Mouse (Mus musculus): Measurements from ENCODE around the gene Erc1. TPM values are rescaled to one million over a fixed set of nuclear protein-coding genes. Genes with fewer than 3 reads are reported as not detected.
"Not testable (repeated sequence)": the region's sequence is repeated elsewhere in the genome, so short reads cannot be mapped to it uniquely, and the experiment has no call there.

Gene Erc1
- 24.1 and 24.7 TPM in 2 replicates for total RNA-seq (2021)
- long read RNA-seq, experiment 1, partial matches to known transcripts = 0 of 6 reads
- long read RNA-seq, experiment 1, other reads (novel, unspliced or antisense) = 6 of 6 reads
- long read RNA-seq, experiment 2, partial matches to known transcripts = 0 of 5 reads
- long read RNA-seq, experiment 2, other reads (novel, unspliced or antisense) = 5 of 5 reads

DNA sequence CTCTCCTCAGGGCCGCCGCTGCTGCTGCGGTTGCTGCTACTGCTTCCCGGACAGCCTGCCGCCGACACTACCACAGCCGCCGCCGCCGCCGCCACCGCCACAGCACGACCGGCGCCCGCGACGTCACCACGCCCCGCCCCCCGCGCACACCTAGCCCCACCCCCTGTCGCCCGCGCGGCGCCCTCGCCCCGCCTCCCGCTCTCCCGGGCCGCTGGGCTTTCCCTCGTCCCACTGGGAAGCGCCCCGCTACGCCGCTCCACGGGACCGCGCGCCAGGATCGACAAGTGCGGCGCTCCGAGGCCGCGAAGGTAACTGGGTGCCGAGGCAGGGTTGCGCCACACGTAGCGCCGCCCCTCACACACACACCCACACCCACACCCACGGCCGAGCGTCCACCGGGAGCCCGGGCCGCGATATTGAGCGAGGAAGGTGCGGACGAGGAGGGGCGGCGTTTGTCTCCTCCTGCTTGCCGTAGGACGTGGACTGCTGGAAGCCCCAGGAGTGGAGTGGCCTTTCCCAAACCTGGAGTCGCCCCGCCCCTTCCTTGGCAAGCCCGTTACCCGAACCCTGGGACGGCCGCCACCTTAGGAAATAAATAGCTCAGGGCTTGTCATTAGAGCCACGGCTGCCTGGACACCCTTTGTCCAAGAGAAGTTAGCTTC, at the start of gene Erc1:
Erc1 (minus strand) TSS at position 134 of the 662 bp plus-strand sequence.
- DNase-seq = peak; percentile 98

DNA sequence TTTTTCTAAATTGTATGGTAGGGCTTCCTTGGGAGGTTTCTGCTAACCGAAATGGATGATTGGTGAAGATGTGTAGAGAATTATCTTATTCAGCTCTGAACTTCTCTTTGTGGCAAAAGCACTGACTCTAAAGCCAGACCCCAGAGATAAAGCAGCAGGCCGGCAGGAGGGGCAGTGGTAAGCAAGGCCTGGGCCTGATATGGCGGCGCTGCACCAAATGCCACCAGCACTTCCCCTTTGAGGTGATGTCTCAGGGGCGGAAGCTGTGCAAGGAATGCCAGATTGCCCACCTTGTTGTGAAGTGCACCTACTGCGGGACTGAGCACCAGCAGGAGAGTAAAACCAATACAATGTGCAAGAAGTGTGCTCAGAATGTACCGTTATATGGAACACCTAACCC, 44.7 kb upstream of the Erc1 start:
- DNase-seq = no peak

DNA sequence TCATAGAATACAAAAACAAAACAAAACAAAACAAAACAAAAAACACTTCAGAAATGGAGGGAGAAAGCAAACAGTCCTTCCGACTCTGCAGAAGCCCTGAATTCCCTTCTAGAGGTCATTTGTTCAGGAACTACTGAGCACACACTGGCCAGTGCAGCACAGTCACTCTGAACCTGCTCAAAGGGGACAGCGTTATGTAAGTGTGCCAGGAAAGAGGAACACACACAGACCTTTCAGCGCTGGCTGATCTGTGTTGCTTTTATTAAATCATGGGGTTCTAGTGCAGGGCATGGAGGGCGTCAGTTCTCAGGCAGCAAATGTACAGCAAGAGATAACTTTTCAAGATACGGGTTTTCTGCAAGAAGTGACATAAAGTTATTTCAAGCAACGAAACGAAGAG, 35.2 kb upstream of the Erc1 start:
- DNase-seq = no peak

DNA sequence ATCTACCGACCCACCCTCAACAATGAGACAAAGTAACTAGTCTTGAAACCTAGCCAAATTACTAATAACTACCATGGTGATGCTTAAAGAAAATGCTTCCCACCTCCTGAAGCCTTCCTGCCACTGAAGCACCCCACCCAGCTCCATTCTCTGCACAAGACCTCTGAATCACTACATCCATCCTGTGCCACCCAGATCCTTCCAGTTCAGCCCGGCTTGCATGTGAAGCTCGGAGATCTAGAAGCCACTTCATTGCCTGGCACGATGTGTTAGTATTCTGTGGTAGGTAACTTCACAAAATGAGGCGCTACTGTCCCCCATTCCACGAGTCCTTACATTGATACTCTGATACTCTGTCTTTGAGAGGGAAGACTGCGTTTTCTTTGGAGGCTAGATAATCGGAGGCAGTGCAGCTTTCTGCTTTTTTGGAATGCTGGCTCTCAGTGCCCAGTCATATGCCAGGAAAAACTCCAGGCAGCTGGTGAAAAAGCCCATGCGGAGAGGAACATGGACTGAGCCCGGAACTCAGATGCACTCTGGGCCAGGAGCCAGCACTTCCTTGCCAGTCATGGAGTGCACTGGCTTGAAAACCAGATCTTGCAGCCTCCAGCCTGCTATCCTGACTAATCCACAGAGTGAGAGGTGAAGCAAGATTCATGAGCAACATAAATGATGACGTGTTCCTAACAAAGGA, 16.5 kb upstream of the Erc1 start:
- peak; percentile 76 for DNase-seq

DNA sequence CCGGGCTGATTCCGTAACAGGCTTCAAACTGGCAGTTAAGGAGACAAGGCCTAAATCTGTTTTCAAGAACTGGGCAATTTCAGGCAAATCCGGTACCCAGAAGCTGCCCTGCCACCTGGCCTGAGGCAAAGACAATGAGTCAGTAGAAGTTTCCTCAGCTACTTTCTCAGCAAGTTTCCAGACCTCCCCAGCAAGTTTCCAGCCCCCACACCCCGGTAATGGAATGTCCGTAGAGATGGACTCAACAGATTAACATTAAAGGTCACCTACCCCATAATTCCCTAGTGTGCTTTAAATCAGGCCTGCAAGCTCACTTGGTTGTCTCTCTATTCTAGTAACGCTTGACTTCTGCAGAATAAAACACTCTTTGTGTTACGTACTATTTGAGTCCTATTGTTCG, 13.6 kb upstream of the Erc1 start:
- no peak for DNase-seq

DNA sequence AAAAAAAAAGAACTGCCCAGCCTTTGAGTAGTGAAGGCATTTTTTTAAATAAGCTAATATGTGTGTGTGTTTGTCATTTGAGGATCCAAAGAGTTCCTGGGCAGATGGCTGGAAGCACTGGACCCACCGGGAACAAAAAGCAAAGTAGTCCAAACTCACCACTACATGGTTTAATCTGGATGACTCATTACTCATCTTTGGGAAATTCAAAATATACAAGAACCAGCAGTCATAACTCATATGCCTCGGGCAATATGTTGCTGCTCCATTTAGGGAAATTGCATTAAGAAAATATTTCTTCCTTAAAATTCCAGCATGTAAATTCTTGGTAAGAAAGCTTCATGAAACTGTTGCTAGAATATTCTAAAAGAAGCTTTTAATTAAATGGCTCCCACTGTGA, 12.3 kb upstream of the Erc1 start:
- DNase-seq = no peak

DNA sequence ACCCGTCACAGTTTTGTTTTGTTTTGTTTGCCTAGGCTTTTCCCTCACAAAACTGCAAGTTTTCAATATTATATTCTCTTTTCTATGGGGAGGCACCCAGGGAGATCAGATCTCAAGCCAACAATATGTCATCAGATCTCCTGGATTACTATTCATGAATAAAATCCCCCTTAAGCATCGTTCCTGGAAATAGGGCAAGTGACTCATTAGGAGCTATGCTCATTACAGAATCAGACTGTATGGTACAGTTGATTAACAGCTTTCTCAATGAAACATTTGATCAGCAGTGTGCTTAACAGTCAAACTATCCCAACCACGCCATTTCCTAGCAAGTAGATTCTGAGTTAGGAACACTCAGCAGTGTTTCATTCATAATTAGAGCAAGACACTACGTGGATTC, 7.5 kb upstream of the Erc1 start:
- DNase-seq = no peak

DNA sequence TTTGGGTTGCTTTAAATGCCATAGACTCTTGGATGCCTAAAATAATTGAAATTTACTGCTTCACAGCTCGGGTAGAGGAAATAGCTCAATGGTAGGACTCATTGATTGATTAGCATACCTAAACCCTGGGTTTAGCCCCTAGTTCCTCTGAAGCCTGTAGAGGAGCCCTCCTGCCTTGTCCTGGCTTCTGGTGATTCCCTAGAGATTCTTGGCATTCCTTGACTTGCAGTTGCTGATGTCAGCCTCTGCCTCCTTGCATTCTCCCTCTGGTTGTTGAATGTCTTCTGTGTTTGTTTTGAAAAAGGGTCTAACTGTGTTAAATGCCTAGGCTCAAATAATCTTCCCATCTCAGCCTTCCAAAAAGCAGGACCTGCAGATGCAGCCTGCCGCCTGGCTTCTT, 6.2 kb upstream of the Erc1 start:
- no peak for DNase-seq

DNA sequence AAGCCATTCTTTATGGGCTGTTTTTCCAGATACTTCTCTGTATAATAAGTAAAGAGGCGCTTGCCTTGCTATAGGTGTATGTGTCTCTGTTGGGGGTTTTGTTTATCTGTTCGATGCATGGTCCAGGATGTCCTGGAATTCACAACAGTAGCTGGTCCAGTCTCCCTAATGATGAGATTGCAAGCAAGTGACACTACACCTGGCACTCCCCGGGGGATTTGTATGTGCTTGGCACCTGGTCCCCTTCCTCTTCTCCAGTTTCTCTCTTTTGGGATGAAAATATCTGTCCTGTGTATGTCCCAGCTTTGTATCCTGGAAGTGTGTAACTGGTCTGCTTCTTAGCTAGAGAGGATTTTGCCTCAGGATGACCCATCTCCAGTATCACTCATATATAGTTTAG, 1.9 kb upstream of the Erc1 start:
- no peak for DNase-seq

DNA sequence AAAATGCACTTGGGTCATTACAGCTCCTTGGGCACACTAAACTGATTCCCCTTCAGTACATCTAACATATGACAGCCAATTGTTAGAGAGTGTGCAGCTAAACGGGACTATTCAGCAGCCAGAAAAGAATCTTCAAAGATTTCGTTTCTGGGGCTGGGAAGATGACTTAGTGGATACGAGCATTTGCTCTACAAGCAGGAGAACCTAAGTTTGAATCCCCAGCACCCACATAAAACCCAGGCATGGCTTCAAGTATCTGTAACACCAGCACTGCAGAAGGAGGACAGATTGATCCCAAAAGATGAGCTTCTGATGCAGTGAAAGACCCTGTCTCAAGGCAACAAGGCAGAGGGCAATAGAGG, 1.4 kb upstream of the Erc1 start:
- DNase-seq = no peak

DNA sequence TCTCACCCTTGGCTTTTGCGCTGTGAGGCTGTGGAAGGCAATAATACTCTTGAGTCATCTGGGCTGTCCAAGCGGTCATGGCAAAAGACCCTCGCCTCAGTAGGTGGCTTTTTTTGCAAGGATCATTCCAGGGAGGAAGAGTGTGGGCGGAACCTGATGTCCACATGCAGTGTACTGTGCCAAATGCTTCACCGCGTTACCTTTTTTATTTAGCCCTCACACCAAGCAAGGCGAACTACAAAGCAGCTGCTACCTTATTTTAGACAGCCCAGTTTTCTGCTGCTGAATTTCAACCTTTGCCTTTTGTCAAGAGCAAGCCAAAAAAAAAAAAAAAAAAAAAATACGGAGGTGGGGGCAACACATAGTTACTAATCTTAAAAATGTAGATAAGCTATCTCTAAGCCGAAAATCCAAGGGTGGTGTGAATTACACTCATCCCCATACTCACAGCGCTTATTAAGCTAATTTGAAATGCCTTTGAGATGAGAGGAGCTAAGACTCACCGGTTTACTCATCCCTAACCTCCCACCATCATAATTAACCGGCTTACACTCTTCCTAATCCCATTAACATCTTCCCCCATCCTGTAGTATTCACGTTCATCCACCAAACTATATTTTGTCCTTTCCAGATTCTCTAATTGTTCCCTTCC, 855 bp upstream of the Erc1 start:
- no peak for DNase-seq

DNA sequence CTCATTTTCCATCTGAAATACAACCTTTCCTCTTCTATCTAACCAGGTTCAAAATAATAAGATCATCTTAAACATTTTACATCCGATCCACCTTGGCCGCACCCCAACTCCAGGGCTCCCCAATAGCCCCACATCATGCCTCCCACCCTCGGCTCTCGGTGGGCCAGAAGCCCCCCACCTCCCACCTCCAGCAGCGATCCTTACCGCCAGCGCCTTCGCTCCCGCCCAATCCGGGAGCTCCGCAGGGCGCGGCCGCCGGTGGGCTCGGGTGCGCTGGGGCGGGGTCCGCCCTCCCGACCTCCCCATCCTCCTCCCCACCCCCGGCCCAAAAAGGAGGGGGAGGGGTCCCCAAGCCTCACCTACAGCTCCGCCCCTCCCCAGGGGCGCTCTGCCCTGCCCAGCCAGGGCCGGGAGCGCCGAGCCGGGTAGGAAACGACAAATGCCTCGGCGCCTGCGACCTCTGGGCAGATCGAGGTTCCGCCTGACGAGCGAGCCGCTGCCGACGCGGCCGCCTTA, 391 bp downstream of the Erc1 start:
- DNase-seq = no peak

DNA sequence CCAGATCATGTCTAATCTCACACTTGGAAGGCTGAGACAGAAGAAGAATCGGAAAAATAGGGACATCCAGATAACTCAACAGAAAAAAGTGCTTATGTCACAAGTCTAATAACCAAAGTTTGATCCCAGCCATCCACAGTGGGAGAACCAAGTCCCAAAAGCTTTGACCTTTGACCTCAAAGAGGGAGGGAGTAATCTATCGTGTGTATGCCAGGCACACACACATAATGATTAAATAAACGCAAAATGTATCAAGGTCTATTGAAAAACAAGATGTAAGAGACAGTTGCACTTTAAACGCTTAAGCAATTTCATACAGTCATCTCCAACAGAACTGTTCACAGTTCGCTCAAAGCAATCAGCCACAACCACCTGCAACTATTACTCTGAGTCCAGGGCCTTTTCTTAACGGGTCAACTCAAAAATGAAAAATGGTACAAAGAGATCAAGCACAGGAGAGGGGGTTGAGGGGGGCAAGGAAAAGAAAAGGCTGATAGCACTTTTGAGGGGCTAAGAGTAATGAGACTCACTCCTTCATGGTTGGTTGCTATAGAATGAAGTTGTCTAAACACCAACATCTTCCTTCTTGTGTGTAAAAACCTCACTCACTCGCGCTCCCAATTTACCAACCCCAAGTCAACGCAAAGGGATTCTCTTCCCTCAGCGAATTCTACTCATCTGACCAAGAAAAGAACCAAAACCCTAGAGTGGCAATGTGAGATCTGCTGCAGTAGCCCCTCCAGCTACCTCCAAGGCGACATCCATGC, 1.0 kb downstream of the Erc1 start:
- no peak for DNase-seq

DNA sequence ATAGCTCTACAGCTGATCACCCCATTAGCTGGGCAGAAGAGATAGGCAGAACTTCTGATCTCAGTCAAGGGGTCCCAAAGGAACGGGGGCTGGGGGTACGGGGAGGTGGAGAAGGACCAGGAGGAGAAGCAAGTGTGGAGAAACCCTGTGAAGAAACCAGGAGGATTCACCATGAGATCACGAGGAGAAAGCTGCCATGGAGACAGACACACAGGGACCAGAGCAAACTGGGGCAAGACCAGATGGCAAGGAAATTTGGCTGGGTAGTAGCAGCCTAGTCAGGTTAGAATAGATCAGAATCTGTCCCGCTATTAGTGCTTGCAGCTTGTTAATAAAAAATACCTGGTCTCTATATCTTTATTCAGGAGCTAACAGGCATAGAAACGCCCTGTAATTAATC, 18.0 kb downstream of the Erc1 start:
- DNase-seq = no peak

DNA sequence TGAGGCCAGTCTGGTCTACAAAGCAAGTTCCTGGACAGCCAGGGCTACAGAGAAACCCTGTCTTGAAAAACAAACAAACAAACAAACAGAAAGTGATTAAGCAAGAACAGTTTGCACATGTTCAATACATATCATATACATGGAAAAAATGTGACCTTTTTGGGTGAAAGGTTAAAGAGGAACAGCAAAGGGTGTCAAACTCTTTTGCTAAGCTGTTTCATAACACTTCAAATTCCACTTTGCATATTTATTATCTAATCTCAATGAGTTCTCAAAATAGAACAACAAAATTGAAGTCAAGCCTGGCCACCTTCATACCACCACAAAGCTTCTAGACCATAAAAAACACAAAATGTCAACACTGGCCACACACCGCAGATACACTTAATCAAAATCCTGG, 19.8 kb downstream of the Erc1 start:
- DNase-seq = no peak

DNA sequence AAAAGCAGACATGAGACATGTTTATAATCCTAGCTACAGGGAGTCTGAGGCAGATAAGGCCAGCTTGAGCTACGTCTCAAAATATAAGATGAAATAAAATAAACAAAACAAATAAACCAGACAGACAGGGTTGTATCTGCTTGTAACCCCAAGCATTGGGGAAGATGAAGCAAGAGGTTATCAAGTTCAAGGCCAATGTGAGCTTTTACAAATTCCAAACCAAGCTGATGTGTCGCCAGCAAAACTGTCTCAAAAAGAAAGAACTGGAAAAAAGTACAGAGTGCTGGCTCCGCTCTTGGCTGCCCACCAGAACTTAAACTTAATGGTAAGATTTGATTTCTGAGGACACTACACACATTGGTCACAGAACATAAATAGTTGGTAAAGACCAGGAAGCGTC, 21.3 kb downstream of the Erc1 start:
- DNase-seq = no peak

DNA sequence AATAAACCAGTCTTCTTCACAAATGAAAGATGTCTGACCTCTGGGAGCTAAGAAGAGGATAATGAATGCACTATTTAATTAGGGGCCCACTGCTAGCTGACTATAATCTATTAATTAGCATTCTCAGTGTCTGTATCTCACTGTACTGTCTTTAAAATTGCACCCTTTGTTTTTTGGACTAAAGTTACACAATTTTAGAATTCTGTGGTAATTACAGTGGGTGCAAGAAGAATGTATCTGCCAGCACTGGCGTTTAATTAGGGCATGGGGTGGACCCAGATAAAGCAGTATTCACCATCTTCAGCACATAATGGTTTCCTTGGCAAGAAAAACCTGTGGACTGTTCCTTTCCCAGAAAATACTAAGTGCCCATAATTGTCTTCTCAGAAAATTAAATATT, 25.8 kb downstream of the Erc1 start:
- DNase-seq = no peak

DNA sequence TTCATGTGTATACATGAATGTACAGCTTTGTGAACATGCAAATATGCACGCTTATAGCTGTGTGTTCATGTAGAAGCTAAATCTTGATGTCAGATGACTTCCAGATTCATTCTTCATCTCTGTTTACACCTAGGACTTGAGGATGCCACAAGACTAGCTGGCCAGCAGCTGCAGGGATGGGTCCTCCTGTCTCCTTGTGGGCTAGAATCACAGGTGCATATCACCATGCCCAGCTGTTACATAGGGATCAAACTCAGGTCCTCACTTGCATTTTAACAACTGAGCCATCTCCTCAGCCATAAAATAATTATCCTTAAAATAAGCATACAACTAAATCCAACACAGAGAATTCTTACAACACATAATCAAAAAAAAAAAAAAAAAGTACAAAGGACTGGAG, 26.8 kb downstream of the Erc1 start:
- DNase-seq = no peak

DNA sequence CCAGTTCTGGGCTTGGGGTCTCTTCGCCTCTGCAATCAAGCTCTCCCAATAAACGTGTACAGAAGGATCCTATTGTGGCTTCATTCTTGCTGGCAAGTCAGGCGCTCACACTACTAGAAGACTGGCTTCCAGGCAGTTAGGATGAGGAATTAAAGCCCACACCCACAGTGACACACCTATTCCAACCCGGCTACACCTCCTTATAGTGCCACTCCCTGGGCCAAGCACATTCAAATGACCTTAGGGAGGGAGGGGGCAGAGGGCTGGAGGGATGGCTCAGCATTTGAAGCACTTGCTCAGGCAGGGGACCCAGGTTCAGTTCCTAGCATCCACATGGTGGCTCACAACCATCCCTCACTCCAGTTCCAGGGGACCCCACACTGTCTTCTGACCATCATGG, 29.4 kb downstream of the Erc1 start:
- DNase-seq = no peak

DNA sequence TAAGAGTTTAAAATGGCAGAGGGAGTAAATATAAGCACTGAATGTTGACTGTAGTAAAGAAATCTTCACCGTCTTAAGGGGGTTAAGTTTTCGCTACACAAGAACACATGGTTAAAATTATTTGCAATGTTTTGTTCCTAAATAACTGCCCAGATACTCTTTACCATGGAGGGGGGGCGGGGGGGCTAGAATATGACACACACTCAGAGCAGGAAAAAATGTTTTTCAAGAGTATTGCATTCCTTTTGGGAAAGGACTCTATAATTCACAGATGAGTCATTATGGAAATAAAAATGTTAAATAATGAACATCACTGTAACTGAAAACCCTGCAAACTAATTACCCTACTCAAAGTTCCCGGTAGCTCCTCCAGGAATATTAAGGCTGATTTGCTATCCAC, 32.5 kb downstream of the Erc1 start:
- DNase-seq = no peak

DNA sequence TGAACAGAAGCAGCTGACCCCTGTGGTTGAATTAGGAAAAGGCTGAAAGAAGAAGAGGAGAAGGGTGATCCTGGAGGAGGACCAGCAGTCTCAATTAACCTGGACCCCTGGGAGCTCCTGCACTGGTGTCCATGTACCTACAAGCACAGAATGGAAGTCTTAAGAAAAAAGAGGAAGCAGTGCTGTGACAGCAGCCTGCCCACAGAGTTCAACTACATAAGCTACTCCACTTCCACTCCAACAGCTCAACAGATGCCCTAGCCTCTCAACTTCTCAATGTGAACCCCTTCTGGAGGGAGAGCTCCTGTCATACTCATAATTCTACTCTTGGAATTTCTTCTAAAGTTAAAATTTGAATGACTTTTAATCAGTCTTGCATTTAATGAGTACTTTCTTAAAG, 34.9 kb downstream of the Erc1 start:
- DNase-seq = not testable (repeated sequence)

DNA sequence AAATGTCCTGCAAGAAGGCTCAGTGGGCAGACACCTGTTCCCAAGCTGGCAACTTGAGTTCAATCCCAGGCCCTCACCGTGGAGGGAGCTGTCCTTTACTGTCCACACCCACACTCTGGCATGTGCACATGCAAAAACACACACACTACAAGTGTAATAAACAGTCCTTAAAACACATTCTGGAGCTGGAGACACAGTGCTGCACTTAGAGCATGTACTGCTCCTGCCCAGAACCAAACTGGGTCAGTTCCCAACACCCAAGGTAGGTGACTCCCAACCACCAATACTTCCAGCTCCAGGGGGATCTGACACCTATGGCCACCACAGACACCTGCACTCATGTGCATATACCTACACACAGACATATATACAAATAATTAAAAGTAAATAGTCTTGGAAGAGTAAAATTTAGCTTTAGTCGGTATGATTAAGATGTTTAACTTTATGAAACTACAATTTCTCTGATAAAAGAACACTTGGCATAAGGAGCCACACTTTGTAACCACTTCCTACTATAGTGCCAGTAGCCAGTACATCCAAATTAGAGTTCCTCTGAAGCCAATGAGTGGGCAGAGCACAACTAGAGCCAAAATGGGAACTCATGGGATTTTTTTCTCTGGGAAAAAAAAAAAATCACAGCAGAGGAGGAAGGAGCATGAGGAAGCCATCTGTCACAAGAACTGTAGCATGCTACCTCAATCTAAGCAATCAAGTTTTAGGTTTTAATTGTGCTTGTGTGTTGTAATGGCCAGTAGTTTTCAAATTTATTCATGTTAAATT, 39.1 kb downstream of the Erc1 start:
- no peak for DNase-seq
